ENCODE assay signal across 10 mouse cellular contexts in genomic region chr4:57462378-57462777, GRCm38 (mm10). TPM values are rescaled to one million over a fixed set of nuclear protein-coding genes. Genes with fewer than 3 reads are reported as not detected.
DNase-seq lines count a peak whose midpoint lies in the region; ATAC-seq and TF ChIP-seq lines count a peak whose summit lies in the region.
"Had no signal": no experiment of that assay in that cellular context is flagged by ENCODE, and none has a peak within 500 bp of the region (broad histone marks: within the 10 kb centered on the region; RNA-seq: fewer than 3 reads in every experiment).

No protein-coding gene starts in this region.

- TF ChIP-seq POLR2A in kidney, adult 2 months (IDR thresholded peaks at IDR 0.05; ENCODE audit: low read depth, low read length) = no peak

- no peak for ATAC-seq in kidney, embryonic 15.5 days (replicated peaks; ENCODE audit: low FRiP score)

- H3K4me2 ChIP-seq in kidney, embryonic 15.5 days = no peak overlapping the region
- H3K4me2 ChIP-seq: hindbrain, embryonic 15.5 days; midbrain, embryonic 12.5 days had no signal

- H3K27me3 ChIP-seq in kidney, adult 2 months (replicated peaks; ENCODE audit: control insufficient read depth, insufficient read depth, low read length) = no peaks in the 10 kb centered on the region
- no peaks in the 10 kb centered on the region for H3K27me3 ChIP-seq in kidney, embryonic 15.5 days
- H3K27me3 ChIP-seq: hindbrain, embryonic 15.5 days; midbrain, embryonic 12.5 days had no signal

- WGBS in kidney, adult 2 months = 57% methylated on average over 3 of the region's 3 CpGs
- 63% methylated on average over 3 of the region's 3 CpGs for WGBS in kidney, embryonic 15.5 days

- H3K9ac ChIP-seq in kidney, embryonic 15.5 days = no peak overlapping the region
- H3K9ac ChIP-seq: hindbrain, embryonic 15.5 days; midbrain, embryonic 12.5 days had no signal

- H3K9me3 ChIP-seq in kidney, embryonic 15.5 days (replicated peaks) = no peaks in the 10 kb centered on the region
- H3K9me3 ChIP-seq: hindbrain, embryonic 15.5 days; midbrain, embryonic 12.5 days had no signal

- H3K36me3 ChIP-seq in kidney, adult 2 months (ENCODE audit: control insufficient read depth, insufficient read depth, low read length) = no peaks in the 10 kb centered on the region
- H3K36me3 ChIP-seq in kidney, embryonic 15.5 days = no peaks in the 10 kb centered on the region
- H3K36me3 ChIP-seq: hindbrain, embryonic 15.5 days; midbrain, embryonic 12.5 days had no signal

- TF ChIP-seq CTCF in kidney, adult 2 months (conservative IDR thresholded peaks at IDR 0.05; ENCODE audit: insufficient read depth, insufficient read length, low read depth, low read length) = peak; percentile 59

- H3K4me1 ChIP-seq in kidney, adult 2 months (ENCODE audit: control insufficient read depth, insufficient read depth, low read length) = no peaks in the 10 kb centered on the region
- no peaks in the 10 kb centered on the region for H3K4me1 ChIP-seq in kidney, embryonic 15.5 days
- H3K4me1 ChIP-seq: hindbrain, embryonic 15.5 days; midbrain, embryonic 12.5 days had no signal

- no peak overlapping the region for H3K4me3 ChIP-seq in kidney, adult 2 months (ENCODE audit: insufficient read depth, low read depth, low read length)
- no peak overlapping the region for H3K4me3 ChIP-seq in kidney, embryonic 15.5 days (replicated peaks)
- H3K4me3 ChIP-seq: hindbrain, embryonic 15.5 days; midbrain, embryonic 12.5 days had no signal

- no peak overlapping the region for H3K27ac ChIP-seq in kidney, adult 2 months (ENCODE audit: insufficient read depth, low read depth, low read length)
- H3K27ac ChIP-seq in kidney, embryonic 15.5 days = no peak overlapping the region
- H3K27ac ChIP-seq: hindbrain, embryonic 15.5 days; midbrain, embryonic 12.5 days had no signal

- DNase-seq in kidney, adult 2 months = peak; percentile 21
- DNase-seq in B cell, adult 2 months = peak; percentile 1 to 20
- peak; percentile 23 to 38 for DNase-seq in adrenal gland, adult 18-20 months (ENCODE audit: low spot score in 2 of 2)
- DNase-seq in kidney, postnatal 36 days = peak; percentile 11 to 59
- no peak for DNase-seq in spleen, postnatal 4 days (ENCODE audit: low spot score in 2 of 2)
- DNase-seq in frontal cortex, postnatal 10 days (ENCODE audit: low spot score in 2 of 2) = no peak
- no peak for DNase-seq in ovary, postnatal 10 days (ENCODE audit: low spot score)

RNA-seq across cellular contexts. Expression of gene Palm2, which starts 28.3 kb away (rescaled TPM):
- 0.05 and 0.16 TPM in 2 replicates for polyA plus RNA-seq in kidney, adult 2 months (2012; rRNA removed)
- polyA plus RNA-seq in kidney, embryonic 15.5 days (2015; fragmentation: Nextera tagmentation; extraction: Ambion mirVana) = 1.7 and 1.9 TPM in 2 replicates
- 10 to 100 TPM; 10.3 to 43.5 TPM for total RNA-seq in adrenal gland, adult 18-20 months (2021)

Comparison
In these comparisons a context has a peak if more than half of its experiments do, and no peak if none do; other contexts are left out.
1. DNase-seq: peak in kidney, adult 2 months (single experiment), B cell, adult 2 months (2 of 2), adrenal gland, adult 18-20 months (2 of 2) and kidney, postnatal 36 days (2 of 2); none in spleen, postnatal 4 days (0 of 2), frontal cortex, postnatal 10 days (0 of 2) and ovary, postnatal 10 days (single experiment).